Mouse (Mus musculus) CH12.LX (cell line): ENCODE data around the gene Add2. TPM values are rescaled to one million over a fixed set of nuclear protein-coding genes. Genes with fewer than 3 reads are reported as not detected.

Experiments used
- DNase-seq: peaks from one replicate; pipeline ENCODE4 v3.0.0-alpha.2; 2013; ENCODE audit errors: extremely low read depth
- H3K27ac ChIP-seq: 2 replicates; pipeline ENCODE4 v1.5.1; 2012; ENCODE audit warnings: low read depth, mild to moderate bottlenecking, control low read depth, moderate library complexity; ENCODE audit not compliant: insufficient read depth
- H3K27me3 ChIP-seq: replicated peaks from 2 replicates; pipeline ENCODE3; 2012; ENCODE audit warnings: inconsistent platforms
- H3K36me3 ChIP-seq, 2 experiments: replicated peaks in 1 of 2; 2 replicates each; pipeline versions ENCODE3 to v1.6.1; 2012; ENCODE audit warnings: inconsistent platforms in 1 of 2, low read length in 1 of 2, mild to moderate bottlenecking in 1 of 2, mixed read lengths in 1 of 2, moderate library complexity in 1 of 2; ENCODE audit not compliant: control insufficient read depth in 1 of 2, insufficient read depth in 1 of 2
- H3K4me1 ChIP-seq, 2 experiments: 2 replicates each; pipeline ENCODE4 v1.6.1; 2012; ENCODE audit warnings: inconsistent platforms in 1 of 2, moderate library complexity in 1 of 2; ENCODE audit not compliant: insufficient read depth in 2 of 2, control insufficient read depth in 1 of 2
- H3K4me2 ChIP-seq: 2 replicates; pipeline ENCODE4 v1.6.1; 2012; ENCODE audit warnings: low read depth, mild to moderate bottlenecking, control low read depth; ENCODE audit not compliant: poor library complexity, insufficient read depth, severe bottlenecking
- H3K4me3 ChIP-seq, 3 experiments: fragments of 150-350 bp in 1 of 3; sonication (generic) in 1 of 3; replicated peaks in 1 of 3; 2 replicates each; pipeline versions ENCODE3 to v1.5.1; 2011 to 2012; ENCODE audit warnings: low read depth in 2 of 3, low read length in 2 of 3, mild to moderate bottlenecking in 2 of 3, moderate library complexity in 2 of 3, control low read depth in 1 of 3, improper control_type of control experiment in 1 of 3, inconsistent platforms in 1 of 3, mixed read lengths in 1 of 3; ENCODE audit not compliant: poor library complexity in 1 of 3
- H3K79me2 ChIP-seq: replicated peaks from 2 replicates; pipeline ENCODE4 v1.6.1; 2012; ENCODE audit warnings: mild to moderate bottlenecking, moderate library complexity; ENCODE audit not compliant: control insufficient read depth, poor library complexity, insufficient read depth, severe bottlenecking; ENCODE audit errors: extremely low read depth
- H3K9ac ChIP-seq: 2 replicates; pipeline ENCODE4 v1.6.1; 2012; ENCODE audit warnings: low read depth, mild to moderate bottlenecking, control low read depth, moderate library complexity; ENCODE audit not compliant: insufficient read depth
- H3K9me3 ChIP-seq: replicated peaks from 2 replicates; pipeline ENCODE3; 2012; ENCODE audit warnings: low read length, inconsistent platforms, mixed read lengths
- CHD1 ChIP-seq: IDR thresholded peaks from 2 replicates; pipeline ENCODE4 v1.6.1; 2012; ENCODE audit warnings: low read depth, low read length, improper control_type of control experiment, inconsistent platforms
- CHD2 ChIP-seq: IDR thresholded peaks from 2 replicates; pipeline ENCODE4 v1.6.1; 2011; ENCODE audit warnings: low read length, improper control_type of control experiment
- E2F4 ChIP-seq: IDR thresholded peaks from 2 replicates; pipeline ENCODE4 v1.6.1; 2011; ENCODE audit warnings: low read depth, low read length, improper control_type of control experiment; ENCODE audit not compliant: insufficient replicate concordance
- ELF1 ChIP-seq: IDR thresholded peaks from 2 replicates; pipeline ENCODE4 v1.6.1; 2014; ENCODE audit warnings: low read depth, mild to moderate bottlenecking, inconsistent platforms, low read length, improper control_type of control experiment
- EP300 ChIP-seq: IDR thresholded peaks from 2 replicates; pipeline ENCODE4 v1.6.1; 2011; ENCODE audit warnings: low read length, improper control_type of control experiment
- ETS1 ChIP-seq: conservative IDR thresholded peaks from 2 replicates; pipeline ENCODE4 v1.6.1; 2012; ENCODE audit warnings: low read depth, mild to moderate bottlenecking, inconsistent platforms, low read length, improper control_type of control experiment, moderate library complexity
- HCFC1 ChIP-seq: IDR thresholded peaks from 2 replicates; pipeline ENCODE4 v1.6.1; 2012; ENCODE audit warnings: low read depth, mild to moderate bottlenecking, inconsistent platforms, low read length, improper control_type of control experiment
- IRF4 ChIP-seq: IDR thresholded peaks from 2 replicates; pipeline ENCODE4 v1.6.1; 2014; ENCODE audit warnings: low read depth, mild to moderate bottlenecking, inconsistent platforms, low read length, improper control_type of control experiment
- JUN ChIP-seq: IDR thresholded peaks from 2 replicates; pipeline ENCODE4 v1.6.1; 2011; ENCODE audit warnings: low read depth, mild to moderate bottlenecking, low read length, improper control_type of control experiment, moderate library complexity; ENCODE audit not compliant: insufficient read depth
- MAFK ChIP-seq: IDR thresholded peaks from 2 replicates; pipeline ENCODE4 v1.6.1; 2011; ENCODE audit warnings: low read length, improper control_type of control experiment; ENCODE audit not compliant: insufficient replicate concordance
- MAZ ChIP-seq: IDR thresholded peaks from 2 replicates; pipeline ENCODE4 v1.6.1; 2012; ENCODE audit warnings: low read depth, mild to moderate bottlenecking, inconsistent platforms, low read length, improper control_type of control experiment, moderate library complexity
- MEF2A ChIP-seq: IDR thresholded peaks from 2 replicates; pipeline ENCODE4 v1.6.1; 2014; ENCODE audit warnings: low read depth, mild to moderate bottlenecking, inconsistent platforms, low read length, improper control_type of control experiment, borderline replicate concordance
- MXI1 ChIP-seq: IDR thresholded peaks from 2 replicates; pipeline ENCODE4 v1.6.1; 2011; ENCODE audit warnings: mild to moderate bottlenecking, low read depth, low read length, improper control_type of control experiment
- MYC ChIP-seq: IDR thresholded peaks from 2 replicates; pipeline ENCODE4 v1.6.1; 2011; ENCODE audit warnings: low read depth, mild to moderate bottlenecking, improper control_type of control experiment, low read length
- NRF1 ChIP-seq: IDR thresholded peaks from 2 replicates; pipeline ENCODE4 v1.6.1; 2014; ENCODE audit warnings: low read depth, mild to moderate bottlenecking, inconsistent platforms, low read length, improper control_type of control experiment, moderate library complexity
- RAD21 ChIP-seq: IDR thresholded peaks from 2 replicates; pipeline ENCODE4 v1.6.1; 2011; ENCODE audit warnings: low read depth, mild to moderate bottlenecking, low read length, improper control_type of control experiment, moderate library complexity
- TBP ChIP-seq: conservative IDR thresholded peaks from 2 replicates; pipeline ENCODE4 v1.6.1; 2011; ENCODE audit warnings: low read depth, low read length, improper control_type of control experiment
- TCF12 ChIP-seq: IDR thresholded peaks from 2 replicates; pipeline ENCODE4 v1.6.1; 2014; ENCODE audit warnings: low read depth, mild to moderate bottlenecking, inconsistent platforms, low read length, improper control_type of control experiment
- UBTF ChIP-seq: IDR thresholded peaks from 2 replicates; pipeline ENCODE4 v1.6.1; 2012; ENCODE audit warnings: low read depth, mild to moderate bottlenecking, inconsistent platforms, low read length, improper control_type of control experiment, moderate library complexity
- USF1 ChIP-seq: IDR thresholded peaks from 2 replicates; pipeline ENCODE4 v1.6.1; 2014; ENCODE audit warnings: low read depth, mild to moderate bottlenecking, inconsistent platforms, low read length, improper control_type of control experiment
- USF2 ChIP-seq: conservative IDR thresholded peaks from 2 replicates; pipeline ENCODE4 v1.6.1; 2011; ENCODE audit warnings: low read depth, low read length, improper control_type of control experiment
- ZC3H11A ChIP-seq: IDR thresholded peaks from 2 replicates; pipeline ENCODE4 v1.6.1; 2012; ENCODE audit warnings: low read depth, mild to moderate bottlenecking, inconsistent platforms, low read length, improper control_type of control experiment
- ZMIZ1 ChIP-seq: IDR thresholded peaks from 2 replicates; pipeline ENCODE4 v1.6.1; 2012; ENCODE audit warnings: low read depth, mild to moderate bottlenecking, inconsistent platforms, low read length, improper control_type of control experiment
- ZNF384 ChIP-seq: IDR thresholded peaks from 2 replicates; pipeline ENCODE4 v1.6.1; 2012; ENCODE audit warnings: low read depth, low read length, improper control_type of control experiment, inconsistent platforms
- dilution Hi-C: fragments of 300-500 bp; cut with MboI; formaldehyde crosslinking; loops from 2 replicates; pipeline ENCODE4 v1.14.3; 2020; ENCODE audit warnings: low sequenced_read_pairs; ENCODE audit not compliant: extremely low pct_unique_long_range_greater_than_20kb, extremely low pct_ligation_motif_present
- in situ Hi-C: fragments of 300-500 bp; cut with MboI; formaldehyde crosslinking; loops from 3 replicates; pipeline ENCODE4 v1.14.3; 2019; ENCODE audit warnings: low sequenced_read_pairs, low pct_ligation_motif_present, low pct_unique_long_range_greater_than_20kb, mixed read lengths
- polyA plus RNA-seq: library from polyadenylated mRNA; unstranded; fragments of >175 nt; gene quantifications from 2 replicates; pipeline ENCODE4 v1.2.1, GENCODE M21; 2012; ENCODE audit warnings: low read depth; ENCODE audit not compliant: insufficient read length
- total RNA-seq, 2 experiments: library from RNA; depleted of rRNA; stranded (reverse); fragments of 300-350 nt in 1 of 2; fragments of >200 nt in 1 of 2; gene quantifications; 2 replicates each; pipeline ENCODE4 v1.2.3; 2012 to 2014

Add2 gene
- total and polyA plus RNA-seq, 3 experiments: 0.11 TPM; not detected in 2

DNA sequence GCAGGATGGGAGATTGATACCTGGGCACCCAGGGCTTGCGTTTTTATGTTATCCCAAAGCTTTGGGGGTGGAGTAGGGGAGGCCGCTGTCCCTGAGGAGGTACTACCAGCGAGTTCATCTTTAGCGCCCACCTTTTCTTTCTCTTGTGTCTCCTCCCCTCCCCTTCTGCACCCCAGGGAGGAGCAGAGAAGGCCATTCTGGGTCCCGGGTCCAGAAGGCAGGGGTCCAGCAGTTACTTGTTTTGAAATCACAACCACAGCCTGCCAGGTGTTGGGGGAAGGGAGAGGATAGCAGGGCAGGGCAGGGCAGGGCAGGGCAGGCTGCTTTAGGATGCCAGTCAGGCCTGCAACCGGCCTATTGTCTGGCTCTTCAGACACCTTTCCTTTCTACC lies 837 bp downstream of the Add2 start:
- Histone ChIP-seq H3K9ac (no peak overlapping the region), H3K27me3 (peaks cover 58% of the 10 kb centered on the region), H3K4me3 (no peak overlapping the region), H3K4me2 (no peak overlapping the region), H3K79me2 (no peaks in the 10 kb centered on the region), H3K27ac (no peak overlapping the region), H3K4me1 (no peaks in the 10 kb centered on the region), H3K9me3 (no peaks in the 10 kb centered on the region), H3K36me3 (no peaks in the 10 kb centered on the region)
- dilution Hi-C loops: no loop called here
- no peak for DNase-seq
- in situ Hi-C loops: no loop called here
- TF ChIP-seq MAZ (no peak), MXI1 (no peak), ZMIZ1 (no peak), CHD1 (no peak), TCF12 (no peak), UBTF (no peak), ETS1 (no peak), HCFC1 (no peak), MAFK (no peak), TBP (no peak), CHD2 (no peak), E2F4 (no peak), NRF1 (no peak), IRF4 (no peak), MYC (no peak), USF2 (no peak), ZNF384 (no peak), ELF1 (no peak)

- in situ Hi-C loops (no loop called here), dilution Hi-C loops (no loop called here)
- H3K27me3 ChIP-seq: peaks cover 47% of the 10 kb centered on the region
- H3K36me3 ChIP-seq: no peaks in the 10 kb centered on the region
- no peak for DNase-seq
- no peak overlapping the region for H3K4me2 ChIP-seq
- no peaks in the 10 kb centered on the region for H3K79me2 ChIP-seq
- TF ChIP-seq TBP (no peak), RAD21 (no peak), ETS1 (no peak), ZNF384 (no peak), MEF2A (no peak), EP300 (no peak), MXI1 (no peak), ZC3H11A (no peak), USF1 (no peak), JUN (no peak), USF2 (no peak), IRF4 (no peak)
- no peak overlapping the region for H3K27ac ChIP-seq
- H3K4me1 ChIP-seq: no peaks in the 10 kb centered on the region
- no peaks in the 10 kb centered on the region for H3K9me3 ChIP-seq
- H3K4me3 ChIP-seq: no peak overlapping the region
- H3K9ac ChIP-seq: no peak overlapping the region
Observed at GRCm38 (mm10) chr6:86031527-86031926, 3.0 kb downstream of the Add2 start.
